Mouse (Mus musculus) urinary bladder, postnatal 10 days (tissue): ENCODE data around the gene Adss.
"Not testable (repeated sequence)": the region's sequence is repeated elsewhere in the genome, so short reads cannot be mapped to it uniquely, and the experiment has no call there.

Experiments used
- DNase-seq: peaks from one replicate; pipeline ENCODE4 v3.0.0; 2022; ENCODE audit warnings: low spot score

Adss gene

DNA sequence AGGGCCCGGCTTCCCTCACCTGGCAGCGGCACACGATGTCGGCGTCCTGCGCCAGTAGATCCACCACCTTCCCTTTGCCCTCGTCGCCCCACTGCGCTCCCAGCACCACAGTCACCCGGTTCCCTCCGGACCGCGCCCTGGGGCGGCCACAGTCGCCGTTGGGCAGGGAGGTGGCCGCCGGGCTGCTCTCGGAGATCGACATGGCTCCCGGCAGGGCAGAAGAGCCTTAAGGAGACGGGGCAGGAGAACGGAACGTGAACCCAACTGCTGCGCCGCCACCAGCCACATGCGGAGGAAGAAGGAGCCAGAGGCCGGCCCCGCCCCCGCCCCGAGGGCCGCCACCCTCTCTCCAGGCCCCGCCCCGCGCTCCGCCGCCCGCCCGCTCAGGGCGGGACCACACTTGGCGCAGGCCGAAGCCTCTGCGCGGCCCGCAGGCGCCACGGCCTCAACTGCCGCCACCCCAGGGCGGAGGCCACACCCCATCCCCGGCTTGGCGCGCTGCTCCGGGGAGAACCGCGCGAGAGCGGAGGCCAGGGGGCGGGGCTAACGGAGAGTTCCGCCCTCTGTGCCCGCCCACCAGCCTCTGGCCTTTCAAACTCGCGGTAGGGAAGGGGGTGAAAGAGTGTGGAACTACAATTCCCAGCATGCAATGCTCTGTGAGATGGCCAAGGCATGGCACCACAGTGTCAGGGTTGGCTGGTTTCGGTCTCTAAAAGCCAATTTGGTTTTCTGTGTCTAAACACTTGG is at the start of gene Adss:
Gene Adss (minus strand): TSS at position 319 of the 747 bp plus-strand sequence.
- DNase-seq = peak; percentile 87

DNA sequence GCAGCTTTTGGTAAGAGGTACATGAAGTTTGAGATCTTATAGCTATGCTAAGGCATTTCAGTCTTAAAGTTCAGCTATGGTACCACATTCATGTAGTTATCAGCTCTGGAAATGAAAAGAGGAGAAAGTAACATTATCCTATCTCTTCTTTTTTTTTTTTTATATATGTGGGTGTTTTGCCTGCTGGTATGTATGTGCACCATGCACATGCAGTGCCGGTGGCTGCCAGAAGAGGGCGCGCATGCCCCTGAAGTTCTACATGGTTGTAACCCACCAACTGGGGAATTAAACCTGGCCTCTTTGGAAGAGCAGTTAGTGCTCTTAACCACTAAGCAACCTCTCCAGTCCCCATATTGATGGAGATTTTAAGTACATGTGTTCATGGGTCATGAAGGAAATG is 49.5 kb upstream of the Adss start:
- DNase-seq = not testable (repeated sequence)

DNA sequence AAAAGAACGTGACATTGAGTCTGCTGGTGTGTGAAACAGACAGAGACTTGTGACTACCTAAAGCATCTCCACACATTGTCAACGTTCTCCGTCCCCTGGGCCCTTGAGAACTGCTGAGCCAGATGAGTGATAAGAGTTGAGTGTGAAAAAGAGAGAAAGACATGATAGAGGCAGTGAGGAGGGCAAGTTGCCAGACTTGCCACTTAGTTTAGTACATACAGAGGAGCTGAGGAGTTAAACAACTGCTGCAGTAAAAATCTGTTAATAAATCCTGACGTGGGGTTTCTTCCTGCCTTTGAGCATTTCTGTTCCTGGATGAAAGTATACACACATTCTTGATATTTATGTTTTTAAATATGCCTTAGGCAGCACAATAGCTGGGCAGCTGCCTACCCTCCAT is 31.5 kb upstream of the Adss start:
- DNase-seq = not testable (repeated sequence)

DNA sequence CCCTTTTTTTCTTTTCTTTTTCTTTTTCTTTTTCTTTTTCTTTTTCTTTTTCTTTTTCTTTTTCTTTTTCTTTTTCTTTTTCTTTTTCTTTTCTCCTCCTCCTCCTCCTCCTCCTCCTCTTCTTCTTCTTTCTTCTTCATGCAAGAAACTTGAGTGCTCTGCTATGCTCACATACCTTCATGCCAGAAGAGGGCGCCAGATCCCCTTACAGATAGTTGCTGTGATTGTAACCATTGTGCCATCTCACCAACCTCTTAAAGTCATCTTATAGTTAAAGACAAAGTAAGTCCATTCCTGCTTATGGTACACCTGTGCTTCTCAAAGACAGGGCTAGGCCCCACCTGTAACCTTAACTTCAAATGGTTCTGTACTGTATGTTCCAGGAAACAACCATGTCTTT is 10.5 kb upstream of the Adss start:
- DNase-seq = not testable (repeated sequence)

DNA sequence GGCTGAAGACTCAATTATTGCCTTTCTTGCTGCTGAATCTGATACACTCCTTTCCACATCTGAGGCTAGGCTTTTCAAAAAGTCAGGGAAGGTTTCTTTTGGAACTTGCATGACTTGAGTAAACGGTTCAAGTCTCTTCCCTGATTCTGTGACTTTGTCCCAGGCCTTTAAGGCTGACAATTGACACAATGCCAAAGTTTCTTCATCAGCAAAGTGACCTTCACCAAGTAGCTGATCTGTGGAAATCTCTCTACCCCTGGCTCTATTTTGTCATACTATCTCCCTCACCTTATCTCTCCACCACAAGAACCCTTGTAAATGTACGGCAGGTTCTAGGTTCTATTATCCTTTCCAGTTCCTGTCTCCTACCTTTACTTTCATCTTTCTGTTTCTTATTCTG is 7.2 kb upstream of the Adss start:
- no peak for DNase-seq

DNA sequence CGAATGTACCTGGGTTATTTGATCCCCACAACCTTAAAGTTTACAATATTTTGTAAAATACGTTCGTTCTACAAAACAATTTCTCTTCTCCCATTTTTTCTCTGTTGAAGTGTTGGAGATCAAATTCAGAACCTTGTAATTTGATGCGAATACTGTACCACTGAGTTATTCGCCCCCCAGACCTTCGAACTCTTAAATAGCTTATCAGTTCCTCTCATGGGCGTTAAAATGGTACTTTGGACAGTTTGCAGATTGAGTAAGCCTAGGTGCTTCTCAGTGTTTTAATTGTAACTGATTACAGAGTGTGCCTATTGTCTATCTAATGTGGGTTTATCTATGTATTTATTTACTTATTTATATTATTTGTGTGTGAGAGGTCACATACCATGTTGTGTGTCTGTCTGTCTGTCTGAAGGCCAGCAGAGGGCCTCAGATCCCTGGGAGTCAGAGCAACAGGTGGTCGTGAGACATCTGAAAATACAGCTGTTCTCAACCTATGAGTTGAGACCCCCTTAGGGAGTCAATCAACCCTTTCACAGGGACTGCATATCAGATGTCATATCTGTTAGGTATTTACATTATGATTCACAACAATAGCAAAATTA is 942 bp upstream of the Adss start:
- no peak for DNase-seq

DNA sequence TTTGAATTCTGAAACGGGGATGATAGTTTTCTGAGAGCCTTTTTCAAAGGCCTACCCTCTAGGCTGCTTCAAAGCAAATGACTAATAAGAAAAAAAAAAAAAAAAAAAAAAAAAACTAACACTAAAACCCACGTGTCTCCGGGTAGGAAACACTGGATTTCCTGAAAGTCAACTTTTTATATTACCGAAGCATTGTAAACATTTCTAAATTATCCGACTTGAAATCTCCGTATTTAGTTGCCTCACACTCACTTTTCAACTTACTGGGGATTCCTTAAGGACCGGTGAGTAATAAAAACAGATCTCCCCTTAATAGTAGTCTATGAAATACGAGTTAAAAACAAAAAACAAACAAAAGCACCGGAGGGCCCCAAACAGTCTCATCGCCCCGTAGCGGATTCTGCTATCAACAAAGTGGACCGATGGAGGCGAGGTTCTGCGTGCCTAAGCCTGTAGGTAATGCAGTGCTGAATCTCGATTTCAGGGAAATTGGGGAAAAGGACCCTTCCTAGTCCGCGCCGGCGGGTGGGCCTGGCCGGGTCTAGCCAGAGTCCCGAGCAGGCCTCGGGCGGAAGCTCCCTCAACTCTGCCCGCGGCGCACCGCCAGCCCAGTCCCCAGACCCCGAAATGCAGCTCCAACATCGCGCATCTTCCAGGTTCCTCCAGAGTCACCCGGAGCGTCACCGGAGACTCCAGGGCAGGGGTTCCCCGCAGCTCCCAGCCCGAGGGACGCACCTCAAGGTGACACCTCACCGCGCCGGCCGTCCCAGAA is 704 bp downstream of the Adss start:
- DNase-seq = peak; percentile 11

DNA sequence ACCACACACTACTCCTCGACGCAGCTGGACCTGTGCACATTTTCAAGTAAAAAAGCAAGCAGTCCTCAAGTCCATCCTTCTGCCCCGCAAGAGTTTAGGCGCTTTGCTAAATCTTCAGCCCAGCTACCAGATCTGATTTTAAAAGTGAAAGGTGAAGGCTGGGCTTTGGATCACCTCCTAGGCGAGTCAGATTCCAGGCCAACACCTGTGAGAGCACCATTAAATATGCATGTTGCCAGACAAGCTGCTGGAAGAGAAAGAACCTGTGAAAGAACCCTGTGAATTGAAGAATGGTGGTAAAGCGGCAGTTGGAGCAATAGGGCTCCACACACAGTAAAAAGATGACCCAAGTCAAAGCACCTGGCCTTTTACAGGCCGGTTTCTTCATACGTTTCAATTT is 1.4 kb downstream of the Adss start:
- DNase-seq = no peak

DNA sequence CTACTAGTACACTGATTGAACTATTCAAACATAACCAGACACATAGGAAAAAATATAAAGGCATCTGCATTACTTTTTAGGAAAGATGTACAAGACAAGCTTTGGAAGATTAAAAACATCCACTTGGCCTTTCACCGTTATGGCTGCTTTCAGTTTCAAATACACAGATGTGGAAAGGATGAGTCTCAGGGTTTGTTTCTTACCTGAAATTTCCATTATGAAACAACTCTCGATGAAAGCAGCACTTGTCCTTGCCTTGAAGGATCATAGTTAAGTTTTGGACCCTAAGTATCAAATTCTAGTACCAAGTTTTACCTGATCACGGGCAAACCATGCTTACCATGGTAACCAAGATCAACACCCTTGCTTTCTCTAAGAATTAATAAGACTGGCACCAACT is 3.5 kb downstream of the Adss start:
- DNase-seq = no peak

DNA sequence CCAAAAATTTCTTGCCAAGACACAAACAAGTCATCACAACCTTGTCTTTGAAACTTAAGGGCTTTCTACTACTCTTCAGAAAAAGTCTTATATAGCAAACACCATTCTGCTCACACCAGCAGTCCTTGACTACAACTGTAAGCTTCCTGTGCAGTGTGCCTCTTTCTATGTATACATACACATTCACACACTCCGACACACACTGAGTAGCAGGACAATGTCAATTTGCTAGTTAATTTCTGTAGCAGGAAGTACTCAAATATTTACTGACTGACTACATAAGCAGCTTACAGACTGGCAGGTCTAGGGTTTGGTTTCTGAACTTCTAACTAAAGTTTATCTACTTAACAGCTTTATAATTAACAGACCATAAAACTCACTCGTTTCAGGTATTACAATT is 18.9 kb downstream of the Adss start:
- DNase-seq = no peak

DNA sequence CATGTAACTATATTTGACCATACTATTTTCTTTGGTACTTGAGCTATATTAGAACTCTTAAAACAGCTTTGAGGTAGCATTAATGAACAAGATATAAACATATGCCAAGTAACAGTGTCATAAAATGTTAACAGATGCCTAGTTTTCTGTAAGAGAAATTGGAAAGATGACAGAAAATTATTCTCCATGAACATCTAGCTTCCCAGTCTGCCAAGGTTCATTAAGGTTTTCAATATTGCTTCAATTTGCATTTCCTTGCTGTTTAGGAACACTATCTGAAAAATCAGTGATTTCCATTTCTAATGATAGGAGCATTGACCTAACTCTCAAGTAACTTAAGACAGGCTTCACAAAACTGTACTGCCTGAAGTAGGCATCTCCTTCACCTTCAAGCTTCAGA is 27.4 kb downstream of the Adss start:
- DNase-seq = no peak

DNA sequence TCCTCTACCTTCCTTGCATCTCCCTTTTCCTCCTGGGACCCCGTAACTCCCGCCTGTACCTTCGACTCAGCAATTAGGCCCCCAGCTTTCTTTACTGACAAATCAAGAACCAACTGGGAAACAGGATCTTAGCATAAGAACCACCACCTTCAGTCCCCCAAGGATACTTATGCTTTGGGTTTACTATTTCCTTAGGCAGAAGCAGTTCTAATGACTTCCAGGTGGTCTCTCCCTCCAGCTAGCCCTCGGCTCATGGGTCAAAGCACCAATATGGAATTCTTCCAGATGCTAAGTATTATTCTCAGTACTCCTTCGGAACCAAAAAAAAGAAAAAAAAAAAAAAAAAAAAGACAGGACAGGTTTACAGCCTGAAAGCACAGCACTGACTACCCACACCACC is 39.1 kb downstream of the Adss start:
- no peak for DNase-seq

DNA sequence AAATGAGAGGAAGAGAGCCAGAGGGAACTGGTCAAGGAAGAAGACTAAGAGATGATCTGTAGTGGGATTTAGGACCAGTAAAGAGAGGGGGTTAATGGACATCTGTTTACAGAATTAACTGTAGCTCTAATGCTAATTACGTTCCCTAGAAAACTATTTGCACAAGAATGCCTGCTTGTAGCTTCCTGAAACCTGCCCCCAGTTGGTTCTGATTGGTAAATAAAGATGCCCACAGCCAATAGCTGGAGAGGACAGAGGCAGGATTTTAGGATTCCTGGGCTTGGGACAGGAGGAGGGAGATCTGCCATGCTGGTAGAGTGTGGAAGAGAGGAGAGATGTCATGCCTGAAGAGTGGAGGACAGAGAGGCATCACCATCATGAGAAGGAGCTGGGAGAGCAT is 42.8 kb downstream of the Adss start:
- no peak for DNase-seq

DNA sequence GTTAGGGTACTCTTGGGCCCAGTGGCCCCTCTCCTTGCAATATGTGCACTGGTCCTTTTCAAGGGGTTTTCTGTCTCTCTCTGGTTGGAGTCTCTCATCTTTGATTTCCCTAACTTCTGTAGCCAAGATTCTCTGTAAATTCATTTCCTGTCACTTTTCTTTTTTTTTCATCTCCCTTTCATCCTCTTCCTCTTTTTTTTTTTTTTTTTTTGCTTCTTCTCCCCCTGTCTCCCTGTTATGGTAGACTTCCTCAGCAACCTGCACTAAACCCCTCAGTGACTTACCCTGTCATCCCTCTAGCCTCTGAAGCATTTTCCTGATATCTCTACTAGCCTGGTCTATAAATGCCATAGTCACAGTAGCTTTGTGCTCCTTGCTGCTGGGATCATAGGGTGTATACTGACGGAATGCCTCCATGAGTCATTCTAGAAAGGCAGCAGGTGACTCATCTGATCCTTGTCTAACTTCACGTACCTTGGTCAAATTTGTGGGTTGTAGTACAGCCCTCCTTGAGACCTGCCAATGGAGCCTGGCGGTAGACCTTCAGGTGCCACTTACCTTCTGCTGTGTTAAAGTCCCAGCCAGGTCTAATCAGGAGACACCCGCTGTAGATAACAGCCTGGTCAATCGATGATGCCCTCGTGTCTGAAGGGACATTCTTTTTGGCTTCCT is 48.3 kb downstream of the Adss start:
- no peak for DNase-seq

DNA sequence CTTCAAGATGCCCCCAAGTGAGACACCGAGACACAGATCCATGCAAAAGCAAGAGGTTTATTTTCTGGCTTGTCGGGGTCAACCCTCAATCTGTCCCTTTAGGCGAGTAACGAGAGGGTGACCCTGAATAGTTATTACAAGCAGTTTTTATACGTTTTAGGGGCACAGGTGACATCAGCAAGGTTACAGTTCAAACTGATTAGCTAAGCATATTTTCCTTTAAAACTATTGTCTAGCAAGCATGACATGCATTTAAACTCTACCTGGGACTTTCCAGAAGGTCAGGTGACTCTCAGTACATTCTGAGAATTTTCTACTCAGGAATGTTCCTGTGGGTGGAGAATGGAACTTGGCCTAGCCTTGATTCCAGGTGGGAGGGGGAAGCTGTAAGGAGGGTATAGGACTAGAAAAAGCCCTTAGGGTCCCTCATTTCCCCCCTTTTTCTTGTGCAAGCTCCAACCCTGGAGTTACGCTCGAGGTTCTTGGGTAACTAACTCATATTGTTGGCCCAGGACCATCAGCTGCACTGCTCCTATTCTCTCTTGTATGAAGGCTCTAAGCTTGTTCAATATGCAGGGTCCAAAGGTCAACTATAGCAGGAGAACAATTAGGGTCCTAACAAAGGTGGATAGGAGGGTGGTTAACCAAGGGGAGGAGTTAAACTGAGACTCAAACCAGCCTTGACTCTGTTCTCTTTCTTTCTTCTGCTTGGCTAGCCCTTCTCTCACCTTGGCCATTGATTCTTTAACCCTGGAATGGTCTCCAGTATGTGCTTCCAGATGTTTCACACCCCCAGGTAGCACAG is 51.6 kb downstream of the Adss start:
- no peak for DNase-seq

DNA sequence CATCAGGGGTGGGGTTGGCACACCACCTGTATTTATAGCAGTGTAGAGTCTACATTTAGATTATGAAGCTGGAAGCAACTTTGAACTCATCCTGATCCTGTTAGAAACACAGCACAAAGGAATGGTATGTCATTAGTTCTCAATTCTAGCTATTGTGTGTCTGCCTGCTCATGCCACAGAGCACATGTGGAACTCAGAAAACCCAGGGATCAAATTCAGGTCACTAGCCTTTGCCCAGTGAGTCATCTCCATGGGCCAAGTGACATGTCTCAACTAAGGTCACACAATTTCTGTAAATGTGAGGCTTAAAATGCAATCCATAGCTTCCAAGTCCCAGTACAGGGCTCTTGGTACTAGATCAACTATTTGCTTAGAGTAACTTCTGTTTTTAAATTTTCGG is 54.2 kb downstream of the Adss start:
- DNase-seq = no peak

DNA sequence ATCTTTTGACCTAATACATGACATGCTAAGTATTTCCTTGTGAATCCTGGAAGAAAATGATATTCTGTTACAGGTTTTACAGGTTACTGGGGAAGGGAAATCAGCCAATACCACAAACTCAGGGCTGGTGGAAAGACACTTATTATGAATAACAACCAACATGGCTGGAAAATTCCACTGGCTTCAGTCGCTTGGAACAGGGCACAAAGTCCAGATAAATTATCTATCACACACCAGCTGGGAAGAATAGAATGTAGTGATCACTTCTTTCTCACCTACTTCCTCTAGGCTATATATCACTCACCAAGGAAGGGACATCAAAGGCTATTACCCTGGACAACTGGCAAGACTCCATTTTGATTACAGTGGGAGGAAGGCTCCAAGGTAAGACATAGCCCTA is 55.6 kb downstream of the Adss start:
- no peak for DNase-seq

DNA sequence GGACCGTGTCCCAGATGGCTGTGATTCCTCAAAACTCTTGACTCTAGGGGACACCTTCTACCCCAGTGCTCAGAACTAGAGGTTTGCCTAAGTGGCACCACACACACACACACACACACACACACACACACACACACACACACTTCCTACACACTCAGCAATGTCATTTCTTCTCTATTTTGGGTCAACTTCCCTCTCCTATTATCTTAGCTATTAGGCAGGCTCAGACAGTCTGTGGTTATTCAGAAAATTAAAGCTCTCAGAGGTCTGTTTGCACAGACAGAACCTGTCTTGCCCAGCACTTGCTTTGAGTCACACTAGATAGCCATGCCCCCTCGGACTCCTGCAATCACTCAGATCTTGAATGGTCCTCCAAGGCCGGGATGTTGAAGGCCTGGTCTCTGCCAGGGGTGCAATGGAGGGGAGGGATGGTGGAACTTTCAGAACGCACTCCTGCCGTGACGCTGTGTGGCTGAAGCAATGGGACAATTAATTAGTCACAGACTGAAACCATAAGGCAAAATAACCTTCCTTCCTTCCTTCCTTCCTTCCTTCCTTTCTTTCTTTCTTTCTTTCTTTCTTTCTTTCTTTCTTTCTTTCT is 58.7 kb downstream of the Adss start:
- no peak for DNase-seq

DNA sequence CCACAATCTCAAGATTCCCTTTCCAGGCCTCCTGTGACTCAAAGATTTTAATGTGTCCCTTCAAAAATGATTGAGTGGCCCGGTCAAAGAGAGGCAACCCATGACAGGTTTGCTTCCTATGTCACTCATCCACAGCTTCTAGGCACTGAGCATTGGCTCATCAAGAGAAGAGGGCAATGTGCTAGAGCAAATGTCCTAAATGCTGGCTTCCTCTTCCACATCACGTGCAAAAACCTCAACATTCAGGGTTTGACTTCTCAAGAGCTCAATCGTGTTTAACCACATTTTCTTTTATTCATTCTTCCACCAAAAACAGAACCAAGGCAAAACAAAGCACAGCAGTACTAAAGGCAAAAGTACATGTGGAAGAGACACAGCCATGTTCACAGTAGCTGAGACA is 64.3 kb downstream of the Adss start:
- no peak for DNase-seq

DNA sequence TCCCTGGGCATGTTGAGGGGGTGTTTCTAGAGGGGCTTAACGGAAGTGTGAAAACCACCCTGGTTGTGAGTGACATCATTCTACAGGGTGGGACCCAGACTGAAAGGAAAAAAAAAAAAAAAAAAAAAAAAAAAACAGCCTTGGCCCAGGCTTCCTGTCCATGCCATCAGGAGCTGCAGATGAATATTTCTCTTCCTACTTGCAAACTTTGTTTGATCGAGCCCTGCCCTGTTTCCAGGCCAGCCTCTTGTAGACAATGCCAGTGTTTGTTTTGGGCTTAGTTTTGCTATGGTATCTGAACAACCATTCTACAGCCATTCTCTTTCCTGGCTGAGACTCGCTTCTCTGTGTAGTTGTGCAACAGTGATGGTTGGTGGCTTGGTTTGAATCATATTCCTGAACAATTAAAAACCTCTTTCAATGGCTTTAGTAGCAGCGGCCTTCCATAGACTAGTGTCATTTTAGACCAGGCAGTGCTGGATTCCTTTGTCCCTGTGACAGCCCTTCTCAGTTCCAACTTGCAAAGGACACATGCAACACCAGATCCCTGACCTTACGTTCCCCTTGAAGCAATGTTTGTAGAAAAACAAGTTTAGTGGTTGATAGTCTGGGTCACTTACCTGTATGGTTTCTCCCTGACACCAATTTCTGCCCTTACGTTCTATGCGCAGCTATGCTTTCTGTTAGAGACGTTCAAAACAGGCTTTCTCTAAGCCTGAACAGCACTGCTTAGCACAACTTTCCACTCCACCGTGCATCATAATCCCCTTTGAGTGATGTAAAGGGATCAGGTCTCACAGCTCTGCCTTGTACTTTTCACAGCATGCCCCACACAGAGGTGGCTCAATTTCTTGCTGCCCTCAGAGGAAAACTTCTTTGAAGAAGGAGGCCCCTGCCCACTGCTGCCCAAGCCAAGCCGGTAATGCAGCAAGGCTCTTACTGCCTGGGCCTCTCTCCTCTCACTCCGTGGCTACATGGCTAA is 67.0 kb downstream of the Adss start, which contains the start of gene 1700016C15Rik:
Gene 1700016C15Rik (plus strand): TSS at position 772 of the 982 bp plus-strand sequence.
- no peak for DNase-seq
